Mouse (Mus musculus): ENCODE results near the gene Ppp1r26. TPM values are rescaled to one million over a fixed set of nuclear protein-coding genes. Genes with fewer than 3 reads are reported as not detected.

Gene Ppp1r26
- 1 to 10 TPM; 3.1 to 5.0 TPM for total RNA-seq (2021)

- intact Hi-C loops (cut with DNase I) = no loop called here
- DNase-seq = peak; percentile 35 to 44
Observed at GRCm38 (mm10) chr2:28446515-28447314, at the start of gene Ppp1r26. Ppp1r26 (plus strand) TSS chr2:28446800.

GRCm38 (mm10) chr2:28396928-28397327 is 49.7 kb upstream of the Ppp1r26 start:
- DNase-seq = no peak
- intact Hi-C loops (cut with DNase I) = no loop called here

DNA sequence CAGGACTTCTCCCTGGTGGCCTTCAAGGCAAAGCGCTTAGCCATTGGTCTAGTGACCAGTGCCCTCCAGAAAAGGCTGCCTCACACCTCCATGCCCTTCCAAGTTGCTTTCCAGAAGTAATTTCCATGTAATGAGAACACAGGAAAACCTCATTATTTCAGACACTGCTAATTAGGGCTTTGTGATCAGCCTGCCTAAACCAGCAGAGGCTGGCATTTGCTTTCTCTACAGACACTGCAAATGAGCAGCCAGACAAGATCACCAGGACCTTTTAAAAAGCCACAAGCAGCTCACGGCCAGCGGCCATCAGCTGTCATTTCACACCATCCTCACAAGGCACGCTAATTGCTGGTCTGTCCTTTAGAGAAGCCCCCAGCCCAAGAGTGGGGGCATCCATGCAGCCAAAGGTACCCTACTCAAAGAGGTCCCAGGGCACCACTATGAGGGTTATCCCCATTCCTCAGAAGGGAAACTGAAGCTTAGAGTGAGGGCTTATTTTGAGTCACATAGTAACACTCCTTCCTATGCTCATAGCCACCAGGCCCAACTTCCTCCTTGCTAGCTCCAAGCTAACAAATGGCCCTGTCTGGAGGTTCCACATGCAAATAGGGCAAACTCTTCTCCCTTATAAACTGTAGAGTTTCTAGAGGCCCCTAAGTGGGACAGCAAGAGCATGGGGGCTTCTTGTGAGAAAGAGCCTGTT is 49.0 kb upstream of the Ppp1r26 start:
- intact Hi-C loops (cut with DNase I) = no loop called here
- no peak for DNase-seq

GRCm38 (mm10) chr2:28401647-28402046 is 45.0 kb upstream of the Ppp1r26 start:
- intact Hi-C loops (cut with DNase I) = no loop called here
- peak; percentile 23 to 39 for DNase-seq

GRCm38 (mm10) chr2:28402128-28402527 is 44.5 kb upstream of the Ppp1r26 start:
- intact Hi-C loops (cut with DNase I) = no loop called here
- no peak for DNase-seq

DNA sequence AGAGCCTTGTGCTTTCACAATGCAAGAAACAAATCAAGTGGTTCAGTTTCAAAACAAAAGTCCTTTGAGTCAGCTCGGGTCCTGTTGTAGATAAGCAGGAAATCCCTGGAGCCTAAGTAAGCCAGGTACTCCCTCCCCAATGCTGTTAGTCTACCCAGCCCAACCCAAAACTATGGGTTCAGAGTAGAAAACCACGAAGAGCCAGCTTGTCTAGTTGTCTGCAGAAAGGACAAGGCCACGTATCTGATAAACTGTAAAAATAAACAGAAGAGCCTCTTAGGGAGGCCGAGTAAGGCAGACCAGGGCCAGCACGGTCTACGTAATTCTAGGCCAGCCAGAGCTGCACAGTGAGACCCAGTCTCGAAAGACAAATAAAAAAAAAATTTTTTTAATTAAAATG is 38.8 kb upstream of the Ppp1r26 start:
- intact Hi-C loops (cut with DNase I) = no loop called here

DNA sequence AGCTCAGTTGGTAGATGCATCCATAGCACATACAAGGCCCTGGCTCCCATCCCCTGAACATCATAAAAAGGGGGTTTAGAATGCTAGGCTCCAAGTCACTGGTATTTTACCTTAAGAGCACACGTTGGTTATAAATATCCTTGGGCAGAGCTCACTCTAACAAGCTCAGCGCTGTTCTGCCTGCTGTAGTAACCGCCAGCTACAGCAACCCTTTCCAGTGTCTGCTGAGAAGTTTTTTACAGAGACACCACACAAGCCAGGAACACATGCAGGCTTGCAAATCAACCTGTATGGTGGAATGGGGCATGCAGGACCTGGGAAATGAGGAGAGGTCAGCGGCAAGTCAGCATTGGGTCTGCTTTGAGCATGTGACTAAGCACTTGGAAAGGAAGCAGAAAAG is 37.5 kb upstream of the Ppp1r26 start:
- DNase-seq = no peak

More for the DNA sequence above, 38.8 kb upstream of the Ppp1r26 start:
- no peak for DNase-seq

DNA sequence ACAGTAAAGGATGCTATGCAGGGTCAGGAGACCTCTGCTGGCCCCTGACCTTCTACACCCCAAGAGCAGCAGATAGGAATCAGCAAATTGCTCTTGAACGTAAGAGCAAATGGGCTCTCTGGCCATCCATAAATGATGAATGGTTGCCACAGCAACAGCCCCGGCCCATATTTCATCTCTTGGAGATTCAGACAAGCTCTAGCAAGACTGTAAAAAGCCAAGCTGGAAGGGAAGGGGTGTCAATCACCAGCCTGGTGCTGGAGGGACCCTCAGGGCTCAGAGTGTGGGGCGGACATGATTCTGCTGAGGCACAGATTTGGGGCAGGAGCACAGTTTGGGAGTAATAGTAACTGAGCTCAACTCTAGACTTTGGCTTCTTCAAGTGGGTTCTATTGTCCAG is 37.0 kb upstream of the Ppp1r26 start:
- intact Hi-C loops (cut with DNase I) = no loop called here
- no peak for DNase-seq

More for the DNA sequence above, 37.5 kb upstream of the Ppp1r26 start:
- intact Hi-C loops (cut with DNase I) = no loop called here

GRCm38 (mm10) chr2:28412936-28413335 is 33.7 kb upstream of the Ppp1r26 start:
- intact Hi-C loops (cut with DNase I) = no loop called here
- peak in 1 of 2 experiments; percentile 9 for DNase-seq

DNA sequence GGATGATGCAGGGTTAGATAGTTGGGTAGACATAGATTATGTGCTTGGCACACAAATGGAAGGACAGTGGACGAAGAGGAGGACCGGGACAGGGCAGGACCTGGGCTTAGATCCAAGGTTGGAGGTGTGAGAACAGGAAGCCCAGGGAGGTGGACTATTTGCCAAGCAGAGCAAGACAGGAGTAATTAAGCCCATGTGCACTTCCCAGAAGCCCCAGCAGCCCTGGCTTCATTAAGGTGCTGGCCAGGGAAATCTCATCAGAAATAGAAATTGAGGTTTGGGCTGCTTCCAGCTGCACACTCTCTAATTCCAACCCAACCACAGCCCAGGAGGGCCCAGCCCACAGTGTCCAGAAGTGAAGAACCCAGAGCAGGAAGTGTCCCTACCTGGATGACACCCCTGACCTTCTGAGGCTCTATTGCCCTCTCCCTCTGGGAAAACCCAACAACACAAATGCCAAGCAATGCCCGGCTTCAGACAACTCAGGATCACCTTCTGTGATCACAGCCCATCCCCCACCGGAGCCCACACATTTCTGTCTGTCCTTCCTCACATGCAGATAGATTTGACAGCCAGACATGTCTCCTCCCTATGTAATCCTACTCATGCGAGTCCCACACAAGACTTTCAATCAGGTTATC is 32.4 kb upstream of the Ppp1r26 start:
- DNase-seq = no peak
- intact Hi-C loops (cut with DNase I) = no loop called here

DNA sequence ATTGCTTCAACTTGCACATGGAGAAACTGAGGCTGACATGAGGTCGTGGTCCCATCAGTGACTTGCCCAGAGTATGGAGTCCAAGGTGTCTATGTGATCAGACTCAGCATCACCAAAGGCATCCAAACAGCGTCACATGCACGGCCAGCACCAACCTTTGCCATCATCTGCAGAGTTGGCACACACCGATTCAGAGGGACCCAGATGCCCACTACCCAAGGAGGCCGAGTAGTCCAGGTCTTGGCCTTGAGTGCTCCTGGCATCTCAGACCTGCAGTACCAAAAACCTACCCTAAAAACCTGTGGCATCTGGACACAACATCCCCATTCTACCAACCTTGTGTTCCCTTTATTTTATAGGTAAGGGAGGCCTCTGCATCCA is 31.9 kb upstream of the Ppp1r26 start:
- intact Hi-C loops (cut with DNase I) = loop anchor here (5.0 kb wide), 2 partner anchors 432 to 487 kb away; no protein-coding TSS in a partner anchor
- no peak for DNase-seq

DNA sequence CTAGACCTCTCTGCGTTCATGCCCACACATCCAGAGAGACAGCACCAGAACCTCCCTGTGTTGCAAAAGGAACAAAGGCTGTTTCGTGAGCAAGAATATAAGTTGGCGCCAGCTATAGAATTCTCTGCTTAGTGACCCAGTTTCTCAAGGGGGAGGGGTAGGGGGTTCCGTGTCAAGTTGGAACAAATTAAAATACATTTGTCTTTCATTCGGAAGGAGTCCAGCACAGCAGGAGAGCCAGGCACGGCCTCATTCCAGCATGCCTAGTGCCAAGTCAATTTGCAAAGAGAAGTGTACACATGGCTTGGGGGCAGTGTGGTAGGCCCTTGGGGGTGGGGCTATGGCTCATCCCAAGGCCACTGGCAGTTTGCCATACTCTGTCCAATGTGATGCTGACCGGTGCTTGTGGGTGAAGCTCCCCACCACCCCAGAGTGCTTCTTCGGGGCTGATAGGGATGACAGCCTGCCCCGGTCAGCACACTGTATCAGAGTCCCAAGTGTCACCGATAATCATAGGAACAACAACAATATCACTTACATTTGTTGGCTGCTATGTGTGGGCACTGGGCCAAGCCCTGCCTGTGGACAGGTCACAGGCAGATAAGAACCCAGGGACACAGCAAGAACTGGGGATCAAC is 31.1 kb upstream of the Ppp1r26 start:
- DNase-seq = peak; percentile 50 to 58
- intact Hi-C loops (cut with DNase I) = loop anchor here (5.0 kb wide), 2 partner anchors 433 to 488 kb away; no protein-coding TSS in a partner anchor

DNA sequence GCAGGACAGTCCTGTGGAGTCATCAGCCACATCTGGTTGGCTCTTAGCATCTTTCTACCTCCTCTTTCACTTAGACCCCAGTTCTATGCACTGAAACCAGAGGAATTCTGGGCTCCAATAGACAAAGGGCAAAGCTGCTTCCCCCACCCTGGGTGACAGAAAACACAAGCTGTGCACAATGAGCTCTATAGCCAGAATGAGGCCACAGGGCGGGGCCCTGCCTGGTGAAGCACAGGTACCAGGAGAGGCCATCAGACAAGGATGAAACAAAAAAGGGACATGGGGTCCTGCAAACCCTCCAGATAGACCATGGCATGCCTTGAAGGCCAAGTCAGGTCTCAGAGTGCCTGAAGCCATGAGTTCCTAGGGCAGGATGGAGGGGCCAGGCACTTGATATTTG is 30.1 kb upstream of the Ppp1r26 start:
- no peak for DNase-seq
- intact Hi-C loops (cut with DNase I) = loop anchor here (5.0 kb wide), 2 partner anchors 434 to 489 kb away; no protein-coding TSS in a partner anchor

- peak; percentile 89 to 93 for DNase-seq
- intact Hi-C loops (cut with DNase I) = loop anchor here (1.0 to 5.0 kb wide), 5 partner anchors 43 to 491 kb away; no protein-coding TSS in a partner anchor
Observed at GRCm38 (mm10) chr2:28418034-28418433, 28.6 kb upstream of the Ppp1r26 start.

DNA sequence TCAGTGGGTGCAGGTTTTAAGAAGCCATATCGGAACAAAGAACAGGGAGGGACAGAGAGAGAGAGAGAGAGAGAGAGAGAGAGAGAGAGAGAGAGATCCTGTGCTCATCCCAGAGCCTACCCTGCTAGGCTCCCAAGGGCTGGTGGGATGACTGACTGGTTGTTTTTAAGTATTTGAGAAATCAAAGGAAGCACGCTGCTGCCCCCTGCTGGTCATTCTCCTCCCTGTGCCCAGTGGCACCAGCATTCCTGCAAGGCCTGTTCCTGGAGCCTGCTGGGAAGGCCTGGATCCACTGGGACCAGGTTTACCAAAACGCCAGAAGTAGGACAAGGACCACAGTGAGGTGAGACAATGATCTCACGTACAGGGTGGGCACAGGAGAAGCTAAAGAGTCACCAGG is 26.7 kb upstream of the Ppp1r26 start:
- intact Hi-C loops (cut with DNase I) = loop anchor here (2.0 to 5.0 kb wide), 5 partner anchors 45 to 648 kb away; no protein-coding TSS in a partner anchor
- DNase-seq = peak; percentile 86 to 93

GRCm38 (mm10) chr2:28423167-28423566 is 23.4 kb upstream of the Ppp1r26 start:
- DNase-seq = peak in 1 of 2 experiments; percentile 50
- intact Hi-C loops (cut with DNase I) = loop anchor here (5.0 kb wide), 1 partner anchor 651 kb away; no protein-coding TSS in a partner anchor

- intact Hi-C loops (cut with DNase I) = no loop called here
- no peak for DNase-seq
Observed at GRCm38 (mm10) chr2:28427226-28427625, 19.4 kb upstream of the Ppp1r26 start.

- DNase-seq = no peak
- intact Hi-C loops (cut with DNase I) = no loop called here
Observed at GRCm38 (mm10) chr2:28430846-28431245, 15.8 kb upstream of the Ppp1r26 start.

DNA sequence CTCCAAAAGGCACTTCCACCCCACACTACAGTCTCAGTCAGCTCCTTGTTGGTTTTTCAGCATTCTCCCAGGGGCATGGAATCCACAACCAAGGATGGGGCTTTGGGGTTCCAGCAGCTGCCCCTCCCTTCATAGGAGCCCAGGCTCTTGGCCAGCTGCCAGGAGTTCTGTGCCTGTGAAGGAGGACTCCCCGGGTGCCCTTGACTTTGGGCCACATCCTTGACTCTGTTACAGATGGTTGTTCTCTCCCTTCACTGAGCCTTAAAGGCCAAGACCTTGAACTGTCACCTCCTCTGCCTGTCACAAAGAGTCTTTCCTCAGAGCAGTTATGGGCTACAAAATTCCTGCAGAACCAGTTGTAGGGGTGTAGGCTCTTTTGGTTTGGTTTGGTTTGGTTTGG is 13.8 kb upstream of the Ppp1r26 start:
- intact Hi-C loops (cut with DNase I) = no loop called here
- DNase-seq = peak in 1 of 2 experiments; percentile 18

- DNase-seq = no peak
- intact Hi-C loops (cut with DNase I) = no loop called here
Observed at GRCm38 (mm10) chr2:28433512-28433911, 13.1 kb upstream of the Ppp1r26 start.

GRCm38 (mm10) chr2:28435401-28435800 is 11.2 kb upstream of the Ppp1r26 start:
- DNase-seq = no peak
- intact Hi-C loops (cut with DNase I) = no loop called here

Measured in heart, postnatal 10 days (tissue).